Mouse (Mus musculus) heart, embryonic 13.5 days (tissue): ENCODE results near the gene Malsu1. TPM values are rescaled to one million over a fixed set of nuclear protein-coding genes. Genes with fewer than 3 reads are reported as not detected.

Source experiments
- ATAC-seq: fragments of 200-750 bp; cut with Nextera tagmentation; 2 replicates; pipeline ENCODE4 v1.8.0; 2017; ENCODE audit warnings: moderate TSS enrichment; ENCODE audit not compliant: insufficient number of reproducible peaks, low FRiP score, low TSS enrichment; ENCODE audit errors: extremely low read depth
- H3K27ac ChIP-seq: fragments of 300-500 bp; sonication (generic); replicated peaks from 2 replicates; pipeline ENCODE4 v1.5.1; 2015; ENCODE audit warnings: moderate library complexity, mild to moderate bottlenecking, inconsistent platforms
- H3K27me3 ChIP-seq: fragments of 300-500 bp; sonication (generic); replicated peaks from 2 replicates; pipeline ENCODE4 v1.6.1; 2015; ENCODE audit warnings: mild to moderate bottlenecking, inconsistent platforms
- H3K36me3 ChIP-seq: fragments of 300-500 bp; sonication (generic); 2 replicates; pipeline ENCODE4 v1.6.1; 2015; ENCODE audit warnings: mild to moderate bottlenecking, inconsistent platforms
- H3K4me1 ChIP-seq: fragments of 300-500 bp; sonication (generic); 2 replicates; pipeline ENCODE4 v1.6.1; 2015; ENCODE audit warnings: inconsistent platforms
- H3K4me2 ChIP-seq: fragments of 300-500 bp; sonication (generic); 2 replicates; pipeline ENCODE4 v1.6.1; 2015; ENCODE audit warnings: inconsistent platforms, mild to moderate bottlenecking, moderate library complexity
- H3K4me3 ChIP-seq: fragments of 300-500 bp; sonication (generic); 2 replicates; pipeline ENCODE4 v1.5.1; 2015; ENCODE audit warnings: moderate library complexity, mild to moderate bottlenecking, inconsistent platforms
- H3K9ac ChIP-seq: fragments of 300-500 bp; sonication (generic); 2 replicates; pipeline ENCODE4 v1.6.1; 2015; ENCODE audit warnings: inconsistent platforms, mild to moderate bottlenecking, moderate library complexity
- H3K9me3 ChIP-seq: fragments of 300-500 bp; sonication (generic); 2 replicates; pipeline ENCODE4 v1.6.1; 2016; ENCODE audit warnings: inconsistent platforms
- WGBS: fragments of 180-500 bp; shearing (Covaris S2); methylation state at CpG from one replicate; pipeline ENCODE4 v1.1.7; 2015; ENCODE audit warnings: mixed read lengths; 5-methylcytosine and 5-hydroxymethylcytosine counted together
- polyA plus RNA-seq: library from polyadenylated mRNA; unstranded; fragments of >200 nt; fragmentation: Nextera tagmentation; extraction: Ambion mirVana; gene quantifications from 2 replicates; pipeline ENCODE4 v1.2.1, GENCODE M21; 2015

Malsu1 gene
- polyA plus RNA-seq = 49.6 and 59.8 TPM in 2 replicates

DNA sequence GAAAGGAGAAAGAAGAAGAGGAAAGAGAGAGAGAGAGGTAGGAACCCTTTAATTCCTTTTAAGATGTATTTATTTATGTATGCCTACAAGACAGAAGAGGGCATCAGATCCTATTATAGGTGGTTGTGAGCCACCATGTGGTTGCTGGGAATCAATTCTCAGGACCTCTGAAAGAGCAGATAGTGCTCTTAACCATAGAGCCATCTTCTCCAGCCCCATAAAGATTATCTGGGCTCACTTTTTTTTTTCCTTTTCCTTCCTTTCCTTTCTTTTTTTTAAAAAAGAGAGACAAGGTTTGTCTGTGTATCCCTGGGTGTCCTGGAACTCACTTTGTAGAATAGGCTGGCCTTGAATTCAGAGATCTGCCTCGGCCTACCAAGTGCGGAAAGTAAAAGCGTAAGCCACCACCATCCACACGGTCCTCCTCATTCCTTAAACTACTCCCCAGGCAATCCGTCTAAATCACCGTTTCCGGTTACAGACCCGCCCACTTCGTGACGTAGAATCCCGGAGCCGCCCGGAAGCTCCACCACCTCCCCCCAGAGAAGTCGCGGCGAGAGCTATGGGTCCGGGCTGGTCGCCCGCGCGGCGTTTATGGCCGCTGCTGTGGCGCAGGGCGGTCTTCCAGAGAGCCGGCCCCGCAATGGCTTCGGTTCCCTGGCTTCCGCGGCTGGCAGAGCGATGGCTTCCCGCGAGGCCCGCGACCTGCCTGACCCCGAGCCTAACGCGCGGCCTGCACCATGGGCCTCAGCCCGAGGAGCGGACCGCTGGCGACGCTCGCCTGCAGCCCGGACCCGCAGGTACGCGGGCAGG lies at the start of gene Malsu1:
Gene Malsu1, plus strand, starts transcription at position 492 of the 813 bp plus-strand sequence.
- peak within 1 kb of the TSS; percentile 99 for H3K4me3 ChIP-seq
- H3K4me2 ChIP-seq = peak within 1 kb of the TSS; percentile 88
- peak within 1 kb of the TSS; percentile 82 for H3K27ac ChIP-seq
- ATAC-seq = peak; percentile 91
- peaks cover 14% of the 10 kb centered on the region for H3K4me1 ChIP-seq
- H3K9ac ChIP-seq = peak within 1 kb of the TSS; percentile 97
- H3K27me3 ChIP-seq = no peaks in the 10 kb centered on the region
- no peaks in the 10 kb centered on the region for H3K9me3 ChIP-seq
- no peaks in the 10 kb centered on the region for H3K36me3 ChIP-seq
- WGBS = under 1% methylated on average over 49 of the region's 49 CpGs

DNA sequence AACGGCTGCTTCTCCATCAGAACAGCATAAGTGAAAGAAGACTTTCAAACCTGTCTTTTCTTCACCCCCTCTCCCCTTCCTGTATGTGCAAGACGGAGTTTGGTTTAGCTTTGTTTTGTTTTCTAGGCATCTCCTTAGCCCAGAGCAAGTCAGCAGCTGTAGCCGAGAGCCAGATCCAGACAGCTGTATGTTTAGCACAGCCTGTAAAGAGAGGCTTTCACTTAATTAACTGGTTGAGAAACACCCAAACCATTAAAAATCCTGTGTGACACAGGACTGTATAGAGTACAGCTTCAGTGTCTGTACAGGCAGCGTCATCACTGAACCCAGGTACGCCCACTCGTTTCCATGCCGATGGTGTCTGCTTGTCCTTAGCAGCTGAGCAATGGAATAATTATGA lies 48.3 kb upstream of the Malsu1 start:
- no peaks in the 10 kb centered on the region for H3K9me3 ChIP-seq
- H3K9ac ChIP-seq = no peak overlapping the region
- WGBS = 80% methylated on average over 7 of the region's 7 CpGs
- no peak overlapping the region for H3K4me3 ChIP-seq
- no peak for ATAC-seq
- no peaks in the 10 kb centered on the region for H3K36me3 ChIP-seq
- no peak overlapping the region for H3K27ac ChIP-seq
- no peaks in the 10 kb centered on the region for H3K4me1 ChIP-seq
- no peaks in the 10 kb centered on the region for H3K27me3 ChIP-seq
- no peak overlapping the region for H3K4me2 ChIP-seq

DNA sequence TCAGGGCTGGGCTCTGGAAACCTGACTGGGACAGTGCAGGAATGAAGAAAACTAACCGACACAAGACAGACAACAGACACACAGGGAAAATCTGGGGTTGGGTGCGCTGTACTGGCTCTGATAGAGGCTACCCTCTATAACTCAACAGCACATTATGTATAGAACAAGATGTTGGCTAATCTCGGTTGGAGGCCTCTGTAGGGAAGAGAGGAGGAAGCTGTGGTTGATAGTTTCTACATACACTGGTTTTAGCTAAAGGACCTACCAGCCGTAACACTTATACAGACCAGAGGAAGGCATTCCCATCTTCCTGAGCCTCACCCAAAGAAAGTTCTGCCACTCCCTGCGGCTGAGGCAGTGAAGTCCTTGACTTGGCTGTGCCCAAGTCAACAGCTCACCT lies 47.1 kb upstream of the Malsu1 start:
- H3K4me2 ChIP-seq = no peak overlapping the region
- ATAC-seq = no peak
- no peak overlapping the region for H3K27ac ChIP-seq
- H3K9me3 ChIP-seq = no peaks in the 10 kb centered on the region
- no peak overlapping the region for H3K4me3 ChIP-seq
- no peaks in the 10 kb centered on the region for H3K4me1 ChIP-seq
- H3K36me3 ChIP-seq = no peaks in the 10 kb centered on the region
- WGBS = 72% methylated on average over 5 of the region's 5 CpGs
- no peak overlapping the region for H3K9ac ChIP-seq
- H3K27me3 ChIP-seq = no peaks in the 10 kb centered on the region

DNA sequence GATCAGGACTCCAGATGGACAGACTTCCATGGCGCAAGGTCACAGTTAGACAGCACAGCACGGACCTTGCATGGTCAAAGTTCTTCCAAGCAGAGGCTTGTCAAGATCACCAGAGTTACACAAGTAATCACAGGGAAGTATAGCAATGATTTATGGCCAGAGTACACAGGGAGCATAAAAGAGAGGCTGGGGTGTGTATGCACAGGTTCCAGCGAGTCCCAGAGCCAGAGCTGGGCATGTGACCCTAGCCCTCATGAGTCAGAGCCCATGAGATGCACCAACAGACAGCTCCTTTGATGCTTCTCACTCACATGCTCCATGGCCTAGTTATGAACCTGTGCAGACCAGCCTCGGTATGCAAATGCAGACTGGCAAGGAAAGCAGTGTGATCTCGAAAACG lies 45.6 kb upstream of the Malsu1 start:
- Histone ChIP-seq H3K9ac (no peak overlapping the region), H3K4me1 (no peaks in the 10 kb centered on the region), H3K27me3 (no peaks in the 10 kb centered on the region), H3K4me2 (no peak overlapping the region), H3K36me3 (no peaks in the 10 kb centered on the region), H3K27ac (no peak overlapping the region), H3K4me3 (no peak overlapping the region), H3K9me3 (no peaks in the 10 kb centered on the region)
- ATAC-seq = no peak
- WGBS = 83% methylated on average over 6 of the region's 6 CpGs

DNA sequence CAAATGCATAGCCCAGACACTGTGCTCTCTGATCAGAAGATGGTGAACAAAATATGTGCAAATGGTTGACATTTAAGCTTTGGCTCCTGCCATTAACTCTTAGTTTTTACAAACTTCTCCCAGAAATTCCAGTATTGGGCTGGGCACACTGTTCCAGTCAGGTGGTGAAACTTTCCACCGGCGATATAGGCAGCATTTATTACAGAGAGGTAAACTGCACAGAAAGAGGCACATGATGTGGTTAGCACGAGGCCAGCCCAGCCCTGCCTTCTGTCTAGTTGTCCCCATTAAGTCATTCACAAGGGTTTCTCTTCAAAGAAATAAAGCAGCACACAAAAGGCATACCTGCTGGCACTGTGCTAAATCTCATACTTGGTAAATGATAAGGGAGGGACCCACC lies 44.9 kb upstream of the Malsu1 start:
- WGBS = 69% methylated on average over 3 of the region's 3 CpGs
- ATAC-seq = no peak
- no peaks in the 10 kb centered on the region for H3K9me3 ChIP-seq

DNA sequence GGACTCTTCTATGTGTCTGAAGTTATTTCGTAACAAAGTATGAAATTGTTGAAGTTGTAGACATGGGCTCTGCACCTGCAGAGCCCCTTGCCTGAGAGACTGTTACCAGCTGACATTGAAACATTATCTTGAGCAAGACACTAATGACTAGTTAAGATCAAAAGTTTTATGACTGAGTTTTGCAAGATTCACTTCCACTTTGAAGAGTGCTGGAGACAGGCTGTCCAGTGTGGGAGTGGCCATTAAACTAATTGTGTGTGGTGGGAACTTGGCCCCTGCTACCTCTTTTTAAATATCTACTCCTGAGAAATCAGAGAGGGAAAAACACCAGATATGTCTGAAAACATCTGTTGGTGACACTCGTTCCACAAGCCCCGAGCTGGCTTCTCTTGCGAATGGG lies 42.4 kb upstream of the Malsu1 start:
- no peak for ATAC-seq
- Histone ChIP-seq H3K4me1 (peaks cover under 1% of the 10 kb centered on the region; the same call in 1 of the 2 replicates), H3K9me3 (no peaks in the 10 kb centered on the region), H3K4me2 (no peak overlapping the region), H3K36me3 (no peaks in the 10 kb centered on the region), H3K27me3 (peaks cover 12% of the 10 kb centered on the region), H3K9ac (no peak overlapping the region), H3K4me3 (no peak overlapping the region), H3K27ac (no peak overlapping the region)
- 80% methylated on average over 4 of the region's 4 CpGs for WGBS

More for the DNA sequence above, 44.9 kb upstream of the Malsu1 start:
- H3K9ac ChIP-seq = no peak overlapping the region
- no peaks in the 10 kb centered on the region for H3K27me3 ChIP-seq
- no peaks in the 10 kb centered on the region for H3K36me3 ChIP-seq
- H3K4me2 ChIP-seq = no peak overlapping the region
- H3K4me3 ChIP-seq = no peak overlapping the region
- H3K4me1 ChIP-seq = no peaks in the 10 kb centered on the region
- no peak overlapping the region for H3K27ac ChIP-seq

DNA sequence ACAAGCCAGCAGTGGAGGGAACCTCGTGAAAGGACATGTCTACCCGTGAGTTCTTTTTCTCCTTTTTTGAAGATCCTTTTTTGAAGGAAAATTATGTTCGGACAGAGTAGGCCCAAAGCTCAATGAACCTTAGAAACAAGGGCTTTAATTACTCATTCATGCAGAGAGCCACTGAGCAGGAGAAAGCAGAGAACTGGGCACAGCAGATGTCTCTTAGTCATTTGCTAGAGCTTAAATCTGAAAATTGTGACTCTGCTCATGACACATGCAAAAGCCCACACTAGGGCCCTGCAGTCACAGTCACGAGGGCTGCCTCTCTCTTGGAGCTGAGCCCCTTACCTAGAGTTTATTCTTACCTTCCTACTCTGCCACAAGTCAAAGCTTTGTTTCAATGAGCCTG lies 40.8 kb upstream of the Malsu1 start:
- H3K4me1 ChIP-seq = peaks cover 16% of the 10 kb centered on the region
- ATAC-seq = no peak
- peaks cover 21% of the 10 kb centered on the region for H3K27me3 ChIP-seq
- H3K4me2 ChIP-seq = no peak overlapping the region
- H3K36me3 ChIP-seq = no peaks in the 10 kb centered on the region
- H3K4me3 ChIP-seq = no peak overlapping the region
- no peak overlapping the region for H3K27ac ChIP-seq
- H3K9ac ChIP-seq = no peak overlapping the region
- H3K9me3 ChIP-seq = no peaks in the 10 kb centered on the region
- 66% methylated on average over 4 of the region's 4 CpGs for WGBS

DNA sequence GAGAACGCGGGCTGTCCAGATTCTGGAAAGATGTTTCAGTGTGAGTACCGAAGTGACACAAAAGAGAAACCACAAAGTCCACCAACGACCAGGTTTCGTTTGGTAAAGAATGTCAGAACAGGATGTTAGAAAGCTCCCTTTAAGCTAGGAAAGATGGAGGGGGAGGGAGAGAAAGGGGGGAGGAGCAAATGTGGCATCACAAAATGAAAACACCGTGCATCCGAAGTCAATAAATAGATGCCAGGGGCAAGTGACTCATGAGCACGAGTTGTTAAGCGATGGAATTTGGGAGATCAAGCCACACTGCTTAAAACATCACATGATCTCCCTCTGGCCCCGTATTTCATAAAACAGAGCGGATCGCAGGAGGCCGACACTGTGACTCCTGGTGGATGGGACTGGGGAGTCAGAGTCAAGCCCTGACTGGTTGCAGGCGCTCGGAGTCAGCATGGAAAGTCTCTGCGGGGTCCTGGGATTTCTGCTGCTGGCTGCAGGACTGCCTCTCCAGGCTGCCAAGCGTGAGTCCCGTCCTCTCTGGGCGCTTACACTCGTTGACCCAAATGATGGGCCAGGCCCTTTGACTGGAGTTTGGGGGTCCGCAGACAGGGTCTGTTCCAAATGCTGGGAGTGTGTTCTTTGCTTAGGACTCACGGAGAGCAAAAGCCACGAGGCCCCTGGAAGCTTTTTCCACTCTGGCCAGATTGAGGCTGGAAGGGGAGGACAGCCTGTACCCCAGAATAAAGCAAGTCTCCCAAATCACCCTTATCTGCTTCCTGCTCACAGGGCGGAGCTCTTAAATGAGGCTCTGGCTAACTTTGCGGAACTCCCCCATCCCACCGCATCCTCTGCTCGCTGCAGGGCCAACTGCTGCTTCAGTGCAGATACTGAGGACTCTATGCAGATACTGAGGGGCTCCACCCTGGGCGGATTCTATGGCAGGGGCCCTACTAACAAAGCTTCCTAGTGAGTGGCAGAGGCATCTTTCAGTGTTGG lies 37.0 kb upstream of the Malsu1 start, which contains the start of gene Gpnmb:
Gene Gpnmb, plus strand, starts transcription at position 272 of the 993 bp plus-strand sequence.
- Histone ChIP-seq H3K9me3 (no peaks in the 10 kb centered on the region), H3K27ac (no peak within 1 kb of the TSS), H3K36me3 (no peaks in the 10 kb centered on the region), H3K4me2 (peak within 1 kb of the TSS; percentile 61), H3K9ac (peak within 1 kb of the TSS; percentile 61), H3K4me3 (peak within 1 kb of the TSS; percentile 33), H3K4me1 (peaks cover 21% of the 10 kb centered on the region), H3K27me3 (peaks cover 23% of the 10 kb centered on the region)
- 26% methylated on average over 28 of the region's 28 CpGs for WGBS
- ATAC-seq = no peak

DNA sequence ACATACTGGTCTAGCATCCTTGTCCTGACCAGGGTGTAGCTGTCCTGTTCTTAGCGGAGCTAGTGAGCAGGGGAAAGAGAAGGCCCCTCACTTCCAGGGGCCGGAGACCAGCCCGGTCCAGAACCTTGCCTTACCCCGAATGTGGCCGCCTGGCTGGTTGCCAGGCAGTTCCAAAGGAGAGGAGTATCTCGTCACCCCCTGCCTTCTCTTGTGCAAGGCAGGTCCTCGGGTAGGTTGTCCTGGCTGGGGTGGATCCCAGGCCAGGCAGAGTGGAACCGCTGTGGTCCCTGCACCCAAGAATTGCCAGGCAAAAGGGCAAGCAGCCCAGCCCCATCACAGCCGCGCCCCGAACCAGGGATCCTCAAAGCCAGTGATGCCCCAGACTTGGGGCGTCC lies 36.3 kb upstream of the Malsu1 start:
- WGBS = 42% methylated on average over 12 of the region's 12 CpGs
- no peak for ATAC-seq

DNA sequence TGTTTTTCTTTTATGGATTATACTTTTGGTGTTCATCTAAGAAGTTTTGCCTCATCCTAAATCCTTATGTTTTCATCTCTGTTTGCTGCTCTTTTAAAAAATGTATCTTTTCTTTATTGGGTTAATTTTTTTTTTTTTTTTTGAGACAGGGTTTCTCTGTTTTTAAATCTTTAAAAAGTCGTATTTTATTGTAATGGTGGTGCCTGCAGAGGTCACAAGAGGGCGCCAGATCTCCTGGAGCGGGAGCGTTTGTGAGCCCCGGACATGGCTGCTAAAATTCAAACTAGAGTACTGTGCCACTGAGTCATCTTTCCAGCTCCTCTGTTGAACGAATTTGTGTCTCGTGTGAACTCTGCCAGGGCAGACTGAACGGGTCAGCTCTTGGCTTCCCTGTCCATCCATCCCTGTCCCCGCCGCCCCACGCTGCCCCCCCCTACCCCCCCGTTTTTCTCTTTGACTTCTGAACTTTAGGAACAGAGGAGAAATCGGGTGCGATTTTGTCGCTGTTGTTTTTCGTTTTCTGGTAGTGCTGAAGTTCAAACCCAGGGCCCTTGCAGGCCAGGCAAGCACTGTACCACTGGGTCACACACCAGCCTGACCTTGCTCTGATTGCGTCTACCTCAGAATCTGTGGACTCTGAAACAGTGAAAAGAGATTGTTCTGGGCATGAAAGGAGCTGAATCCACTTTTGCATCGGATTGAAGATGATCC lies 34.0 kb upstream of the Malsu1 start:
- H3K27ac ChIP-seq = no peak overlapping the region
- 12% methylated on average over 18 of the region's 18 CpGs for WGBS
- H3K9ac ChIP-seq = peak overlapping the region; percentile 73
- peaks cover 21% of the 10 kb centered on the region for H3K4me1 ChIP-seq
- peaks cover 19% of the 10 kb centered on the region for H3K27me3 ChIP-seq
- ATAC-seq = no peak
- no peaks in the 10 kb centered on the region for H3K9me3 ChIP-seq
- H3K4me2 ChIP-seq = peak overlapping the region; percentile 66
- H3K4me3 ChIP-seq = peak overlapping the region; percentile 52
- H3K36me3 ChIP-seq = no peaks in the 10 kb centered on the region

More for the DNA sequence above, 36.3 kb upstream of the Malsu1 start:
- H3K4me1 ChIP-seq = peaks cover 21% of the 10 kb centered on the region
- peak overlapping the region; percentile 61 for H3K4me2 ChIP-seq
- H3K27me3 ChIP-seq = peaks cover 23% of the 10 kb centered on the region
- H3K4me3 ChIP-seq = no peak overlapping the region
- no peaks in the 10 kb centered on the region for H3K36me3 ChIP-seq
- H3K9me3 ChIP-seq = no peaks in the 10 kb centered on the region
- H3K9ac ChIP-seq = no peak overlapping the region
- no peak overlapping the region for H3K27ac ChIP-seq

DNA sequence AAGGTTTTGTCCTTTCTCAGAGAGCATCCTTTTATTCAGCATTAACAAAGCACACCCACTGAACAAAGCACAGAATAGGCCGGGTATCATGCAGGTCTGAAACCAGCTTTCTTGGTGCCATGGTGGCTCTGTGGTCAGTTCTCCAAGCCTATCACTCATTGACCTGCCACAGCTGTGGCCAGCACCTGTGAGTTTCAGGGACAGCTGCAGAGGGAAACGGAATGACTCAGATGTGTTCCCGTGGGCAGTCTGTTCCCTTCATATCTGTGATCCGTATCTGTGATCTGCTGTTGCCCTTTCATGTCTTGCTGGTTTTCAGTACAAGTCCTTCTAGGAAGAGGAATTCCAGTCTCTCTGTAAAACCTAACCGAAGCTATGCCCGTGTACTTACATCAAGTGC lies 27.1 kb upstream of the Malsu1 start:
- Histone ChIP-seq H3K36me3 (no peaks in the 10 kb centered on the region), H3K4me3 (no peak overlapping the region), H3K9me3 (no peaks in the 10 kb centered on the region), H3K9ac (no peak overlapping the region), H3K4me1 (no peaks in the 10 kb centered on the region), H3K27me3 (no peaks in the 10 kb centered on the region), H3K27ac (no peak overlapping the region), H3K4me2 (no peak overlapping the region)
- ATAC-seq = no peak
- WGBS = 67% methylated on average over 6 of the region's 6 CpGs
